Mouse (Mus musculus): ENCODE data around the gene Zfp386.

DNA sequence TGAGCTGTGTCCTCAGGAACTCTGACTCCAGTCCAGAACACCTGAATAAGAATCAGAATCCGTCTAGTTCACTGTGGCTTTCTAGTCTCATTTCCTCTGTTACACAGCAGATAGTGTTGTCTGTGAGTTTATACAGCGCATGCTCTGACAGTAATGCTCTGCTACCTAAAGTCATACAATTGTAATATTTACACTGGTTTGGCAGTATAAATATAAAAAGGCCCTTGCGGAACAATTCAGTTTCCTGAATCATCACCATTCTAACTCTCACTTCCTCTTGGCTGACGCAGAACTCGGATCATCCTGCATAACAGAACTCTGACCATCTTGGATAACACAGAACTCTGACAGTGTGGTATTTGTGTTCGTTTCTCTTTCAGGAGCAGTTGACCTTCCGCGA is 6.8 kb downstream of the Zfp386 start:
- TF ChIP-seq CTCF (IDR thresholded peaks at IDR 0.05; ENCODE audit: insufficient read depth, low read length) (no peak), POLR2A (IDR thresholded peaks at IDR 0.05; ENCODE audit: borderline replicate concordance, extremely low read depth, low read depth, low read length) (no peak)

All from lung, adult 2 months (tissue).